Mouse (Mus musculus): ENCODE data around the gene Kcnj10. TPM values are rescaled to one million over a fixed set of nuclear protein-coding genes. Genes with fewer than 3 reads are reported as not detected.

The Kcnj10 gene
- total RNA-seq, 2 experiments from 2014 or later = 0.11 to 0.14 TPM

DNA sequence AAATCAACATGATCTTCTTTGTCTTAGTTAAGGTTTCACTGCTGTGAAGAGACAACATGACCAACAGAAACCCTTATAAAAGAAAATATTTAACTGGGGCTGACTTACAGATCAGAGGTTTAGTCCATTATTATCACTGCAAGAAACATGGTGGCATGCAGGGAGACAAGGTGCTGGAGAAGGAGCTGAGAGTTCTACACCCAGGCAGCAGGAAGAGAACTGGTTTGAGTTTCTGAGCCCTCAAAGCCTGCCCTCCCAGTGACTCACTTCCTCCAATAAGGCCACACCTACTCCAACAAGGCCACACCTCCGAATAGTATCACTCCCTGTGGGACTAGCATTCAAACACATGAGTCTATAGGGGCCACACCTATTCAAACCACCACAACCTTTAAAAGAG lies 49.8 kb downstream of the Kcnj10 start:
- DNase-seq = no peak

DNA sequence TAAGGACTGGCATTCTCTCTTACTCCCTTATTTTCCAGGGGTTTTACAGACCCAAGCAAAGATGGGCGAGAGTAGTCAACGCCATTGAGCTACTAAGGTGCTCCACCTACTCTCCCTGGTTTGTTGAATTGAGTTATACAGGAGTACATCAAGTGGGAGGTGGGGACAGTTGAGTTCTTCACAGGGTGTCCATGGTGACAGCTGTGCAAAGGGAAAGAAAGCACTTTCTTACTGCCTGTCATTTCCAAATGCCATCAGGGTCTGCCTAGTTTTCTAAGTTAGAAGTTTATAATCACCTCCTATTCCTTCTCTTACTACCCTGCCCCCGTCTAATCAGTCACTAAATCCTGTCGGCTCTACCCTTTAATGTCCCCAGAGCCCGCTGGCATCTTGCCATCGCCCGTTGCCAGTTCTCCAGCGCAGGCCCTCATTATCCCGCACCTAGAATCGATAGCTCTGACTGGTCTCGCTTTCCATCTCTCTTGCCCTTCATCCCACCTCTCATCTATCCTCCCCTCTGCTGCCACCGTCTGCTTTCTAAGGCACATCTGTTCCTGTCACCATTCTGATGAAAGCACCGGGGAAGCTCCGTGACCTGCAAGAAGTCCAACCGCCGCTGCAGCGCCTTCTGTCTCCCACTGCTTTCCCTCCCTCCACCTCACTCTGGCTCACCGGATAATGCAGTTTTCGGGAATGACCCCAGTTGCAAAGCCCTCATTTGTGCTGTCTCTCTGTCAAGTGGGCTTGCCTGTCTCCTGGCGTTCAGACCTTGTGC lies 51.0 kb downstream of the Kcnj10 start:
- DNase-seq = no peak

DNA sequence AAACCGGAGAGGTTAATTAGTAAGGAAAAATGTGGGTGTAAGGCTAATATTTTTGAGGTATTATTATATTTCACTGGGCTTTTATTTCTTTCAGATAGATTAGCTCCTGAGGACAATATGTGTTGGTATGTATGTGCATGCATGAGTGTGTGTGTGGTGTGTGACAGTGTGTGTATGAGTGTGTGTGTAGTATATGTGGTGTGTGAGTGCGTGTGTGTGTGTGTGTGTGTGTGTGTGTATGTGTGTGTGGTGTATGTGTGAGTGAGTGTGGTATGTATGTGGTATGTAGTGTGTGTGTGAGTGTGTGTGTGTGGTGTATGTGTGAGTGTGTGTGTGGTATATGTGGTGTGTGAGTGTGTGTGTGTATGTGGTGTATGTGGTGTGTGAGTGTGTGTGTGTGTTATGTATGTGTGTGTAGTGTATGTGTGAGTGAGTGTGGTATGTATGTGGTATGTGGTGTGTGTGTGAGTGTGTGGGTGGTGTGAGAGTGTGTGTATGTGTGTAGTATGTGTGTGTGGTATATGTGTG lies 51.7 kb downstream of the Kcnj10 start:
- no peak for DNase-seq

DNA sequence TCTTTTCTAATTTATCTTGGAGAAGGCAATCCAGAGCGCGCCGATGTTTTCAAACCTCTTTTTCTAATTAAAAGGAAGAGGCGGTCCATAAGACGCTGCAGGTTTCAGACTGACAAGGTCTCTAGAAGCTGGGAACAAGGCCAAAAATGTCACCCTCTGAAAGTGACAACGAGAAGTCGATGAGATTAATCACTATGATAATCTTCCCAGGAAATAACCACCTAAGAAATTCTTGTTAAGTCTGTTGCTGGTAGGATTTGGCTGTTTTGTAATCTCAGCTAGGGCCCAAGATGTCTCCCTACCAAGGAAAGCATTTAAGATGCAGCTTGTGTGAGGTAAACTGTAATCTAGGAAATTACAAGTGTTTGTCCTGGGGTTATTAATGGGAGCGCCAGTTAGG lies 52.7 kb downstream of the Kcnj10 start:
- DNase-seq = no peak

DNA sequence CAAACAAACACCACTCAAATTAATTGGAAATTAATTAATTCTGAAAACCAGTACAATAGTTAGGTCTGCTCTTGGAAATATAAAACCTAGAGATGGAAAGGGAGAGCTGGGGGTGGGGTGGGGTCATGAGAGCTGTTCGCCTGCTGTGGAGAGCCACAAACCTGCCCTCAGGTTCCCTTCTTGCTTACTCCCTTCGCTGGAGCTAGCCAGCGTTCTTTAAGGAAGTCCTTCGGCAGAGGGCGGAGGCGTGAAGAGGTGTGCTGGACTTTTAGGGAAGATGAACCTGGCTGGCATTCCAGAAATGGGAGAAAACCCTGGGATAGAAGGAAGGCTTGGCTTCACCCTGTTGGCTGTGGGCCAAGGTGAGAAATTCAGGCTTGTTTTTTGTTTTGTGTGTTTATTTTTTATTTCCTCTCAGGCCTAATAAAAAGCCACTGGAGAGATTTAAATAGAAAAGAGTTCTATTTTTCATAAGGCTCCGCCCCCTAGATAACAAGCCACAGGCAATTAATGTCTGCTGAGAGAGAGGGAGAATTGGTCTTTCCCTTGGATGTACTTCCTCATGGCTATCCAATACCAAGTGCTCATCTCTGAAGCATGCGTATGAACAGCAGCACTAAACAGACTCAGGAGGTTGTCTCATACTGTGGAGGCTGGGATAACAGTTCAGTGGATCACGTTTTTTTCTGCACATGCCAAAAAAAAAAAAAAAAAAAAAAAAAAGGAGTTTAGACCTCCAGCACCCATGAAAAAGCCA lies 56.2 kb downstream of the Kcnj10 start:
- no peak for DNase-seq

DNA sequence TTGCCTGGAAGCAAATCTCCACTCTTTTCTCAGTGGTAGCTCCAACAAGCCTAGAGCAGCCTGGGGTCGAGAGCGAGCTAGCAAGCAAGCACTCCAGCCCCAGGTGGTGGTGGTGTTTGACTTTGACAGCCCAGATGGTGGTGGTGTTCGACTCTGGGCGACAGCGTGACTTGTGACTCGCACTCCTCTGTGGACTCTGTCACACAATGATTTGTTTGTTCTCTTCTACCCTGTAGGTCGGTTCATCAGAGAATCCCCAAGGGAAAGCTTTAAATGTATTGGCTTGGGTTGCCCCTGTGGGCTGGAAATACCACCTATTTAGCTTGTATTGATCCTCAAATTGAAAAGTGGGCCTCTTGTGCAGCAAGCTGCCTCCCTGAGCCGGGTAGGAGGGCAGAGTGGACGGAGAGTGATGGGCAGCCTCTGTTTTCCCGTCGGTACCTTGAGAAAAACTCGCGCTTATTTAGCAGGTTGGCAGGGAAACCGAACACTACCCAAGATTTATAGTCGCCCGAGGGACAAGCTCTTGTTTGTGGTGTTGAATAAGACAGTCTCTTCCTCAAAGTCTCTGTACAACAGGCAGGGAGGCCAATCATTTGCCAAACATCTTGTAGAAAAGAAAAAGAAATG lies 65.2 kb downstream of the Kcnj10 start:
- no peak for DNase-seq

DNA sequence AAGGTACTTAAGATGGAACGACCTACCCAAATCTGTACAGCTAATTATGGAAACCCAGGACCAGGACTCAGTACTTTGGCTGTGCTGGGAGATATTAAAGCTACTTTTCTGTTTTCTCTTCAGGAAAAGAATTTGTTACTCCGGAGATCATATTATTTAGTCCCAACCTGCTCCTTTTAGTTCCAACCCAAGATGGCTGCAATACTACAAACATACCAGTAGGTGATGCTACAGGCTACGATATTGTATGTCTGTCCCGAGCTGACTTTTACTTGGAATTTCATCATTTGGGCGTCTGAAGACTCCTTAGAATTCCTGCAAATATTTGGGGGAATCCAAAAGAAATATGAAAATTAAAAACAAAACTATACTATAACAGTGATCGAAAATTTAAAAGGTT lies 68.0 kb downstream of the Kcnj10 start:
- DNase-seq = no peak

DNA sequence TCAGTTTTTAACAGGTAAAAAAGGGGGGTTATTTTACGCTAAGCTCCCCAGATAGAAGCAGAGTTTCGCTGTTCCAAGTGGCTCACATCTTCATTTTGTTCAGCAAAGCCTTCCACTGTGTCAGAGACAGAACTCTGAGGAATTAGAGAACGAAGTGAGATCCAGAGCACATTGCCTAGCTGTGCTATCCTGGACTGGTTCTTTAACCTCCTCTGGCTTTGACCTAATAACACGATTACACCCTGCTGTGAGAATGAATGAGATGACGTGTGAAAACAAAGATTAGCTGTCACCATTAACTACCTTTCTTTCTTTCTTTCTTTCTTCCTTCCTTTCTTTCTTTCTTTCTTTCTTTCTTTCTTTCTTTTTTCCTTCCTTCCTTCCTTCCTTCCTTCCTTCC lies 68.4 kb downstream of the Kcnj10 start:
- DNase-seq = no peak

DNA sequence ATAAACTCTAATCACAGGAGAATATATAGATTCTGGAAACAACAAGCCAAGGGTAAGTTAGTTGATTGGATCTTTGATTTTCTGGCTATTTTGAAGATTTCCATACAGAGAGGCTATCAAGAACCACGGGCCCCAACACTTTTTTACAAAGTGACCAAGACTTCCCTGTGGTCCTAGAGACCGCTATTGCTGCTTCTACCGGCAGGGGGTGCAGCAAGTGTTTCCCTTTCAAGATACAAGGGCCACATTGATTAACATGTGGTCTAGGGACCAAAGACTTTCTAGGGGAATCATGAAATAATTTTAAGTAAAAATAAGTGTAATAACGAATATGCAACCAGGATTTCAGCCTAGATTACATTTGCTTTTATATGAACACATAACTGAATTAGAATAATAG lies 69.8 kb downstream of the Kcnj10 start:
- DNase-seq = peak; percentile 77

DNA sequence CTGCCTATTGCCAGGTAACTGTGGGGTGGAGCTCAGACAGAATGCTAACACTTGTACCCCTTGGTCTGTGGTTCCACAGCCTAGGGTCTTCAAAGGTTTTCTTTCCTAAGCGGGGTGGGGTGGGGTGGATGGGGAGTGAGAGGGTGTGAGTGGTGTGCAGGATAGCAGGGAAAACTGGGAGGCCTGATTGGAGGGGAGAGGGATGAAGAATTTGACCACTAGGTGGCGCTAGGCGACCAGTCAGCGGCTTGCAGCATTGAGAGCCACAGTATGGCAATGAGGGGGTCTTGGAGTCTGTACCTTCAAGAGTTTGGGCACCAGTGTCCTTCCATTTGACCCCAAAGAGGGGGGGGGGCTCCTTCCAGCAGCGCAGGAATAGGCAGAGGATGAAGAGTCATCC lies 71.2 kb downstream of the Kcnj10 start:
- DNase-seq = peak; percentile 90

DNA sequence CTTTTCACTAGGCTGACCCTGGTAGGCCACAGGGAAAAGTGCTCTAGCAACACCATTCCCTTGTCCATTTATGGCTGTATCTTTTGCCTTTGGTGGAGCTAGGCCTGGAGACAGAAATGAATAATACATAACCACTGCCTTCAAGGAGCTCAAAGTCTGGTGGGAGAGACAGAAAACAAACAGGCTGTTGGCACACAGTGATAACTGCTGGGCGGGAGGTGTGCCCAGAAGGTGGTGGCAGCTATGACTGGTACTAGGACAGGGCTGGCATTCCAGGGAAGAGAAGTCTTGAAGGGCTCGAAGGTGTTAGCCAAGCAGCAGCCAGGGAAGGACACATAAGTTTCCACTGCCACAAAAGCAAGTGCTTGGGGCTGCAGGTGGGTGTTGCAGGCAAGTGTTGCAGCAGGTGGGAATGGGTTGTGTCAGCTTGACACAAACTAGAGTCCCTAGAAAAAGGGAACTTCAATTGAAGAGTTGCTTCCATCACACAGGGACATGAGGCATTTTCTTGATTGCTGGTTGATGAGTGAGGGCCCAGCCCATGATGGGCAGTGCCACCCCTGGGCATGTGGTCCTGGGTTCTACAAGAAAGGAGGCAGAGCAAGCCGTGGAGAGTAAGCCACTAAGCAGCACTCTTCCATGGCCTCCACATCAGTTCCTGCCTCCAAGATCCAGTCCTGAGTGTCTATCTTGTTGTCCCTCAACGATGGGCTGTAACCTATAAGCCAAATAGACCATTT lies 72.7 kb downstream of the Kcnj10 start:
- DNase-seq = no peak

DNA sequence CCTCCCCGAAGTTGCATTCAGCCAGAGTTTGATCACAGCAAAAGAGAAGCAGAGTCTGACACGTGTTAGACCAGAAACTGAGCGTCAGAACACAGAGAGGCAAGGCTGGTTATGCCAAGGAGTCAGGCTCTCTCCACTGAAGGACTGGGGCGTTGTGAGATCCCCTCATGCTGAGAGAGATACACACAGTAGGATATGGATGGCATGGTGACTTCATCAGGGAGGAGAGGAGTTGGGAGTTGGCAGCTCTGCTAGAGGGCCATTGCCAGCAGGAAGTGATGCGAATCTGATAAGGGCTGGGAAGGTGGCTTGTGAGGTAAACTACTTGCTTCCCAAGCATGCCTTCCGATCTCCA lies 73.2 kb downstream of the Kcnj10 start:
- no peak for DNase-seq

DNA sequence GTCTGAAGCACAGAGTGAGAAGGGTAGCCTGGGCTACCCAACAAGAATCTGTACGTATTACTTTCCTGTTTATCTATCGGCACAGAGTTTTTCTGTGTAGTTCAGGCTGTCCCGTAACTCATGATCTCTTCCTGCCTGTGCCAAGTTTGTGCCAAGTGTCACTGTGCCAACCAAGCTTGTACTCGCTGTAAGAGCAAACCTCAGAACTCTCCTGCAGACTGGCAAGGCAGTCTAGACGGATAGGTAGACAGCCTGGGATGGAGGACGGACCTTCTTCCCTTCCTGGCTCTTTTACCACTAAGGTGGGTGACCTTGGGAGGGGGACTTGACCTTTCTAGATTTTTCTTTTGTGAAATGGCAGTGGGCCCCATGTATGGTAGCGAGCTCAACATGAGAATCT lies 74.1 kb downstream of the Kcnj10 start:
- no peak for DNase-seq

DNA sequence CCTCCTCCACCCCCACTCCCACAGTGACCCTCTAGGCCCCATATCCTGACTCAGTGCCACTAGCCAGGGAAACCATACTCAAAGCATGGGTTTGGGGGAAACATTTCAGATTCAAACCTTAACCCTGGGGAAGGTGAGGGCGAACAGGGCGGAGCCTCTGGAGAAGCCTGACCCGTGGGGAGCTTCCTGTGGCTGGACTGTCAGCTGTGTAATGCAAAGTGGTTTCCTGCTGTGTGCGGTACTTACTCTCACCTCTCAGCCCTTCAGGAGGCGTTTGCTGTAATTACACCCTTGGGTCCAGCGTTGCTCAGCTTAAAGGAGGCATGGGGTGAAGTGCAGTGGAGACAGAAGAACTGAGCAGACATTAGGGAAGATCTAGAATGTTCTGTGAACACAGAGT lies 77.2 kb downstream of the Kcnj10 start:
- no peak for DNase-seq

DNA sequence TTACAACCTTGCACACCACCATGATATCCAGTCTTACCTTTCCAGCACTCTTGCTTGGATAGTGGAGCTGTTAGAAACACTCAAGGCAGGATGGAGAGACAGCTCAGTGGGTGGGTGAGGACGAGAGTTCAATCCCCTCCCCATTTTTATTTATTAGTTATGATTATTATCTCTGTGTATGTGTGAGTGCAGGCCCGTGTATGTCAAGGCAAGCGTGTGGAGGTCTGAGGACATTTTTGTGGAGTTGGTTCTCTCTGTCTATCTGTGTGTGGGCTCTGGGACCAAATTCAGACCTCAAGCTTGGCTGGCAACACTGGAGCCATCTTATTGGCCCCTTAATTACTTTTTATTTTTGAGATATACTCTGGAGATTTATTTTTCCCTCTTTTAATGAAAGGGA lies 77.6 kb downstream of the Kcnj10 start:
- DNase-seq = no peak

DNA sequence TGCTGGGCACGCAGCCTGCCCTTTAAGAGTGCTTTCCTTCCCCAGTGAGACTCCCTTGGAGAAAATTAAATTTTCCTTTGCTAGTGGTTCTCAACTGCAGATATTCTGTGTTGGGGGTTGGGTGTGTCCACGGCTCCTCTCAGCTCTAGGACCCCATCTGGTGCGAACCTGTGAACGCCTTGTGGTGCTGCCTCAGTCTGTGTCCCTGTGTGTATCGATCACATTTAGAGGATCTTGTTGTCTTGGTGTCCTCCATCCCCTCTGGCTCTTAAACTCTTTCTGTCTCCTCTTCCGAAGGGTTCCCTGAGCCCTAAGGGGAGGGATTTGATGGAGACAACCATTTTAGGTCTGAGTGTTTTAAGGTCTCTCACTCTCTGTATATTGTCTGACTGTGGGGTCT lies 79.2 kb downstream of the Kcnj10 start:
- no peak for DNase-seq

DNA sequence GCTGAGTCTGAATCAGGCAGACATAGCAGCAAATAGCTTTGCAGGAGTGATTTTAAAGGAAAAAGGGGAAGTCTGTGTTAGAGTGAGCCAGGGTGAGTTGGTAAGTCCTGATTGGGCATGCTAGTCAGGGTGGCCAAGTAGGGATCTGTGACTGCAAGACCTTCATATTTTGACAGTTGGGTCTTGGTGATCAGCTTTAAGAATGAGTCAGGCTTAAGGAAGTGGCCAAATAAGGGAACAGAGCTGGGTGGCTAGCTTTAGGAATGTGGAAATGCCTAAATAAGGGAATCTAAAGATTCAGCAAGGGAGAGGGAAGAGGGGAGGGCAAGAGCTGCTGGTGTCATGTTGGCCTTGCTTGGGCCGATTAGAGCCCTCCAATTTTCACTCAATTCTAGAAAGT lies 82.4 kb downstream of the Kcnj10 start:
- DNase-seq = no peak

Other genes with a start within 250 kb of the Kcnj10 start
- gene Pex19, start 214.5 kb upstream of the Kcnj10 start, total RNA-seq (2021) = 100 to 1,000 TPM; 129 to 134 TPM
- 100 to 1,000 TPM; 114 to 115 TPM for gene Dcaf8, start 193.1 kb upstream of the Kcnj10 start, total RNA-seq (2021)
- gene Pea15a, start 134.4 kb upstream of the Kcnj10 start, total RNA-seq (2021) = 100 to 1,000 TPM; 140 to 147 TPM
- gene Casq1, start 121.3 kb upstream of the Kcnj10 start, total RNA-seq (2021) = 10 to 100 TPM; 11.9 to 18.1 TPM
- gene Atp1a4, start 82.8 kb upstream of the Kcnj10 start, total RNA-seq (2021) = under 1 TPM in 1 of 2 experiments, not detected in 1; 0.11 TPM
- 10 to 100 TPM; 19.1 to 20.1 TPM for gene Igsf8, start 79.6 kb upstream of the Kcnj10 start, total RNA-seq (2021)
- gene Atp1a2, start 43.1 kb upstream of the Kcnj10 start, total RNA-seq (2021) = 10 to 100 TPM; 81.9 to 82.8 TPM
- not detected for gene Kcnj9, start 11.9 kb upstream of the Kcnj10 start, total RNA-seq (2021)
- 10 to 100 TPM; 10.1 to 11.4 TPM for gene Pigm, start 35.3 kb downstream of the Kcnj10 start, total RNA-seq (2021)
- 1 to 10 TPM; 1.4 to 1.8 TPM for gene Slamf9, start 134.1 kb downstream of the Kcnj10 start, total RNA-seq (2021)
- gene Igsf9, start 140.6 kb downstream of the Kcnj10 start, total RNA-seq (2021) = 1 to 10 TPM; 2.5 to 3.1 TPM
- 100 to 1,000 TPM; 230 to 244 TPM for gene Tagln2, start 158.8 kb downstream of the Kcnj10 start, total RNA-seq (2021)
- 1 to 10 TPM; 3.3 to 3.5 TPM for gene Cfap45, start 179.6 kb downstream of the Kcnj10 start, total RNA-seq (2021)
- gene Vsig8, start 214.7 kb downstream of the Kcnj10 start, total RNA-seq (2021) = under 1 TPM in 1 of 2 experiments, not detected in 1; 0.17 TPM
- not detected for gene Slamf8, start 249.4 kb downstream of the Kcnj10 start, total RNA-seq (2021)

Measured in heart, postnatal 4 days (tissue).